Mouse (Mus musculus) limb, embryonic 15.5 days (tissue): ENCODE measurements around the gene Syp. TPM values are rescaled to one million over a fixed set of nuclear protein-coding genes. Genes with fewer than 3 reads are reported as not detected.

ENCODE experiments used
- ATAC-seq: fragments of 200-750 bp; cut with Nextera tagmentation; 2 replicates; pipeline ENCODE4 v1.8.0; 2017; ENCODE audit warnings: low read depth, moderate TSS enrichment; ENCODE audit not compliant: insufficient number of reproducible peaks, low FRiP score, low TSS enrichment
- H3K27ac ChIP-seq: fragments of 300-500 bp; sonication (generic); 2 replicates; pipeline ENCODE4 v1.5.1; 2015; ENCODE audit warnings: moderate library complexity, mild to moderate bottlenecking, inconsistent platforms
- H3K27me3 ChIP-seq: fragments of 300-500 bp; sonication (generic); 2 replicates; pipeline ENCODE4 v1.6.1; 2015; ENCODE audit warnings: inconsistent platforms
- H3K36me3 ChIP-seq: fragments of 300-500 bp; sonication (generic); 2 replicates; pipeline ENCODE4 v1.6.1; 2015; ENCODE audit warnings: inconsistent platforms
- H3K4me1 ChIP-seq: fragments of 300-500 bp; sonication (generic); 2 replicates; pipeline ENCODE4 v1.6.1; 2015; ENCODE audit warnings: inconsistent platforms
- H3K4me2 ChIP-seq: fragments of 300-500 bp; sonication (generic); 2 replicates; pipeline ENCODE4 v1.6.1; 2015; ENCODE audit warnings: mild to moderate bottlenecking, inconsistent platforms
- H3K4me3 ChIP-seq: fragments of 300-500 bp; sonication (generic); 2 replicates; pipeline ENCODE4 v1.5.1; 2015; ENCODE audit warnings: mild to moderate bottlenecking, inconsistent platforms
- H3K9ac ChIP-seq: fragments of 300-500 bp; sonication (generic); 2 replicates; pipeline ENCODE4 v1.6.1; 2015; ENCODE audit warnings: inconsistent platforms
- H3K9me3 ChIP-seq: fragments of 300-500 bp; sonication (generic); 2 replicates; pipeline ENCODE4 v1.6.1; 2016; ENCODE audit warnings: inconsistent platforms
- WGBS: fragments of 180-500 bp; shearing (Covaris S2); methylation state at CpG from one replicate; pipeline ENCODE4 v1.1.7; 2015; 5-methylcytosine and 5-hydroxymethylcytosine counted together
- polyA plus RNA-seq: library from polyadenylated mRNA; unstranded; fragments of >200 nt; fragmentation: Nextera tagmentation; extraction: Ambion mirVana; gene quantifications from 2 replicates; pipeline ENCODE4 v1.2.1, GENCODE M21; 2015

Gene Syp
- polyA plus RNA-seq, 1 experiment from 2014 or later, result 1.7 TPM

- ATAC-seq, result no peak
Observed at GRCm38 (mm10) chrX:7639536-7640325, 1.5 kb downstream of the Syp start.

GRCm38 (mm10) chrX:7640785-7641184 is 2.5 kb downstream of the Syp start:
- no peak for ATAC-seq
- Histone ChIP-seq H3K4me1 (no peaks in the 10 kb centered on the region), H3K4me3 (no peak overlapping the region), H3K4me2 (no peak overlapping the region), H3K27me3 (0 out of 2 replicates have a peak, but pooled peaks cover 8% of the 10 kb centered on the region), H3K27ac (no peak overlapping the region), H3K36me3 (no peaks in the 10 kb centered on the region), H3K9ac (no peak overlapping the region), H3K9me3 (no peaks in the 10 kb centered on the region)
- 39% methylated on average over 12 of the region's 12 CpGs for WGBS

More at GRCm38 (mm10) chrX:7639536-7640325, 1.5 kb downstream of the Syp start:
- H3K4me1 ChIP-seq, result no peaks in the 10 kb centered on the region
- no peak overlapping the region for H3K4me3 ChIP-seq
- H3K36me3 ChIP-seq, result no peaks in the 10 kb centered on the region
- 0 out of 2 replicates have a peak, but pooled peaks cover 8% of the 10 kb centered on the region for H3K27me3 ChIP-seq
- H3K9ac ChIP-seq, result no peak overlapping the region
- no peaks in the 10 kb centered on the region for H3K9me3 ChIP-seq
- H3K27ac ChIP-seq, result no peak overlapping the region
- H3K4me2 ChIP-seq, result no peak overlapping the region
- 27% methylated on average over 13 of the region's 13 CpGs for WGBS

- Histone ChIP-seq H3K4me1 (no peaks in the 10 kb centered on the region), H3K36me3 (no peaks in the 10 kb centered on the region), H3K27me3 (0 out of 2 replicates have a peak, but pooled peaks cover 3% of the 10 kb centered on the region), H3K9ac (no peak overlapping the region), H3K9me3 (no peaks in the 10 kb centered on the region), H3K27ac (no peak overlapping the region), H3K4me3 (no peak overlapping the region), H3K4me2 (no peak overlapping the region)
- WGBS, result 16% methylated on average over 5 of the region's 5 CpGs
- ATAC-seq, result no peak
Observed at GRCm38 (mm10) chrX:7645349-7645748, 7.1 kb downstream of the Syp start.

- H3K27ac ChIP-seq, result peak overlapping the region; percentile 85
- H3K4me3 ChIP-seq, result peak overlapping the region; percentile 55
- no peaks in the 10 kb centered on the region for H3K27me3 ChIP-seq
- H3K9ac ChIP-seq, result peak overlapping the region; percentile 51
- no peaks in the 10 kb centered on the region for H3K36me3 ChIP-seq
- H3K4me2 ChIP-seq, result peak overlapping the region; percentile 49
- H3K4me1 ChIP-seq, result no peaks in the 10 kb centered on the region
- no peaks in the 10 kb centered on the region for H3K9me3 ChIP-seq
- ATAC-seq, result peak; percentile 96
- WGBS, result 22% methylated on average over 25 of the region's 25 CpGs
Observed at GRCm38 (mm10) chrX:7648671-7649304, 10.5 kb downstream of the Syp start.

- H3K9me3 ChIP-seq, result no peaks in the 10 kb centered on the region
- H3K4me2 ChIP-seq, result peak within 1 kb of the TSS; percentile 50
- peak within 1 kb of the TSS; percentile 49 for H3K4me3 ChIP-seq
- peak within 1 kb of the TSS; percentile 68 for H3K27ac ChIP-seq
- H3K27me3 ChIP-seq, result no peaks in the 10 kb centered on the region
- 19% methylated on average over 26 of the region's 26 CpGs for WGBS
- ATAC-seq, result no peak
- H3K9ac ChIP-seq, result peak within 1 kb of the TSS; percentile 48; the same call in 1 of the 2 replicates
- peaks cover 6% of the 10 kb centered on the region; the same call in 1 of the 2 replicates for H3K4me1 ChIP-seq
- H3K36me3 ChIP-seq, result no peaks in the 10 kb centered on the region
Observed at GRCm38 (mm10) chrX:7657221-7657639, 19.0 kb downstream of the Syp start, which contains the start of gene Prickle3. Gene Prickle3, plus strand, starts transcription at chrX:7657260.

- peak overlapping the region; percentile 68 for H3K27ac ChIP-seq
- H3K9me3 ChIP-seq, result no peaks in the 10 kb centered on the region
- no peaks in the 10 kb centered on the region for H3K36me3 ChIP-seq
- peak overlapping the region; percentile 50 for H3K4me2 ChIP-seq
- ATAC-seq, result no peak
- no peak overlapping the region for H3K9ac ChIP-seq
- H3K27me3 ChIP-seq, result no peaks in the 10 kb centered on the region
- H3K4me3 ChIP-seq, result peak overlapping the region; percentile 49
- H3K4me1 ChIP-seq, result peaks cover 6% of the 10 kb centered on the region; the same call in 1 of the 2 replicates
- 28% methylated on average over 12 of the region's 15 CpGs for WGBS
Observed at GRCm38 (mm10) chrX:7658031-7658784, 19.9 kb downstream of the Syp start.

GRCm38 (mm10) chrX:7658785-7659589 is 20.7 kb downstream of the Syp start:
- H3K4me3 ChIP-seq, result peak overlapping the region; percentile 49
- ATAC-seq, result no peak
- no peaks in the 10 kb centered on the region for H3K9me3 ChIP-seq

GRCm38 (mm10) chrX:7661086-7661485 is 22.8 kb downstream of the Syp start:
- H3K27me3 ChIP-seq, result no peaks in the 10 kb centered on the region
- no peak overlapping the region for H3K27ac ChIP-seq
- peaks cover 6% of the 10 kb centered on the region; the same call in 1 of the 2 replicates for H3K4me1 ChIP-seq
- H3K9ac ChIP-seq, result no peak overlapping the region
- no peak overlapping the region for H3K4me3 ChIP-seq
- 77% methylated on average over 4 of the region's 4 CpGs for WGBS
- peaks cover 6% of the 10 kb centered on the region; the same call in 1 of the 2 replicates for H3K36me3 ChIP-seq
- no peaks in the 10 kb centered on the region for H3K9me3 ChIP-seq
- no peak overlapping the region for H3K4me2 ChIP-seq
- no peak for ATAC-seq

More at GRCm38 (mm10) chrX:7658785-7659589, 20.7 kb downstream of the Syp start:
- WGBS, result 49% methylated on average over 11 of the region's 11 CpGs
- Histone ChIP-seq H3K36me3 (0 out of 2 replicates have a peak, but pooled peaks cover 4% of the 10 kb centered on the region), H3K9ac (no peak overlapping the region), H3K4me1 (peaks cover 6% of the 10 kb centered on the region; the same call in 1 of the 2 replicates), H3K4me2 (peak overlapping the region; percentile 50), H3K27me3 (no peaks in the 10 kb centered on the region), H3K27ac (peak overlapping the region; percentile 68)

GRCm38 (mm10) chrX:7662936-7663335 is 24.7 kb downstream of the Syp start:
- H3K9ac ChIP-seq, result no peak overlapping the region
- ATAC-seq, result no peak
- no peak overlapping the region for H3K4me3 ChIP-seq
- H3K27ac ChIP-seq, result no peak overlapping the region
- peaks cover 19% of the 10 kb centered on the region for H3K36me3 ChIP-seq
- H3K27me3 ChIP-seq, result no peaks in the 10 kb centered on the region
- WGBS, result 77% methylated on average over 3 of the region's 3 CpGs
- H3K4me1 ChIP-seq, result peaks cover 6% of the 10 kb centered on the region; the same call in 1 of the 2 replicates
- no peaks in the 10 kb centered on the region for H3K9me3 ChIP-seq
- H3K4me2 ChIP-seq, result no peak overlapping the region

- WGBS, result 92% methylated on average over 11 of the region's 11 CpGs
Observed at GRCm38 (mm10) chrX:7664791-7665190, 26.5 kb downstream of the Syp start.

More at GRCm38 (mm10) chrX:7664791-7665190, 26.5 kb downstream of the Syp start:
- H3K9ac ChIP-seq, result no peak overlapping the region
- H3K27me3 ChIP-seq, result no peaks in the 10 kb centered on the region
- H3K36me3 ChIP-seq, result peaks cover 19% of the 10 kb centered on the region
- no peak overlapping the region for H3K4me3 ChIP-seq
- no peak for ATAC-seq
- H3K27ac ChIP-seq, result no peak overlapping the region
- H3K9me3 ChIP-seq, result no peaks in the 10 kb centered on the region
- H3K4me1 ChIP-seq, result no peaks in the 10 kb centered on the region
- no peak overlapping the region for H3K4me2 ChIP-seq
